Mouse (Mus musculus) embryo, embryonic 10.5 days (tissue): ENCODE measurements at regions not wholly inside any gene's neighbourhood (a gene's known extent, or its start where the extent isn't known, plus 50 kb on each side); places are given as distances from the start of the nearest gene placed in this dataset.
A peak's percentile ranks its signal among the peaks of the same experiment; 100 is the strongest.

Experiments used
- DNase-seq: peaks from one replicate; pipeline ENCODE4 v3.0.0-alpha.2; 2015; ENCODE audit warnings: low spot score

GRCm38 (mm10) chr2:147927792-147928670 lies 118.7 kb downstream of the Foxa2 start:
- no peak for DNase-seq

GRCm38 (mm10) chr2:147926861-147927260 lies 119.9 kb downstream of the Foxa2 start:
- DNase-seq: no peak

- DNase-seq: peak; percentile 54
Observed at GRCm38 (mm10) chr2:147907341-147907740, 139.4 kb downstream of the Foxa2 start.

- peak; percentile 68 for DNase-seq
Observed at GRCm38 (mm10) chr2:147905759-147906740, 140.7 kb downstream of the Foxa2 start.

GRCm38 (mm10) chr2:147905118-147905517 lies 141.7 kb downstream of the Foxa2 start:
- peak; percentile 15 for DNase-seq

GRCm38 (mm10) chr2:147899236-147899635 lies 147.5 kb downstream of the Foxa2 start:
- no peak for DNase-seq

GRCm38 (mm10) chr2:147895691-147896090 lies 151.1 kb downstream of the Foxa2 start:
- DNase-seq: peak; percentile 83

- DNase-seq: no peak
Observed at GRCm38 (mm10) chr2:147894213-147894612, 152.6 kb downstream of the Foxa2 start.

GRCm38 (mm10) chr2:147886191-147886590 lies 160.6 kb downstream of the Foxa2 start:
- peak; percentile 28 for DNase-seq

GRCm38 (mm10) chr2:147877907-147878306 lies 168.9 kb downstream of the Foxa2 start:
- DNase-seq: no peak

GRCm38 (mm10) chr2:147877543-147877904 lies 169.2 kb downstream of the Foxa2 start:
- peak; percentile 31 for DNase-seq

- peak; percentile 64 for DNase-seq
Observed at GRCm38 (mm10) chr2:147876708-147877542, 169.8 kb downstream of the Foxa2 start.

GRCm38 (mm10) chr2:147872972-147873371 lies 173.8 kb downstream of the Foxa2 start:
- no peak for DNase-seq

GRCm38 (mm10) chr2:147851186-147851802 lies 195.5 kb downstream of the Foxa2 start:
- no peak for DNase-seq

GRCm38 (mm10) chr2:147846968-147847749 lies 199.6 kb downstream of the Foxa2 start:
- DNase-seq: peak; percentile 73

- DNase-seq: no peak
Observed at GRCm38 (mm10) chr2:147845256-147845655, 201.5 kb downstream of the Foxa2 start.

GRCm38 (mm10) chr2:147840936-147841335 lies 205.8 kb downstream of the Foxa2 start:
- no peak for DNase-seq

GRCm38 (mm10) chr2:147838613-147839012 lies 208.2 kb downstream of the Foxa2 start:
- no peak for DNase-seq

- peak; percentile 65 for DNase-seq
Observed at GRCm38 (mm10) chr2:147830551-147830950, 216.2 kb downstream of the Foxa2 start.

- DNase-seq: no peak
Observed at GRCm38 (mm10) chr2:147816951-147817350, 229.8 kb downstream of the Foxa2 start.
